Mouse (Mus musculus) CH12.LX (cell line): ENCODE results near the gene Dennd5b. TPM values are rescaled to one million over a fixed set of nuclear protein-coding genes. Genes with fewer than 3 reads are reported as not detected.
"Not testable (repeated sequence)": the region's sequence is repeated elsewhere in the genome, so short reads cannot be mapped to it uniquely, and the experiment has no call there.

Experiments used
- DNase-seq: peaks from one replicate; pipeline ENCODE4 v3.0.0-alpha.2; 2013; ENCODE audit errors: extremely low read depth
- H3K27ac ChIP-seq: 2 replicates; pipeline ENCODE4 v1.5.1; 2012; ENCODE audit warnings: low read depth, mild to moderate bottlenecking, control low read depth, moderate library complexity; ENCODE audit not compliant: insufficient read depth
- H3K27me3 ChIP-seq: replicated peaks from 2 replicates; pipeline ENCODE3; 2012; ENCODE audit warnings: inconsistent platforms
- H3K36me3 ChIP-seq, 2 experiments: replicated peaks in 1 of 2; 2 replicates each; pipeline versions ENCODE3 to v1.6.1; 2012; ENCODE audit warnings: inconsistent platforms in 1 of 2, low read length in 1 of 2, mild to moderate bottlenecking in 1 of 2, mixed read lengths in 1 of 2, moderate library complexity in 1 of 2; ENCODE audit not compliant: control insufficient read depth in 1 of 2, insufficient read depth in 1 of 2
- H3K4me1 ChIP-seq, 2 experiments: 2 replicates each; pipeline ENCODE4 v1.6.1; 2012; ENCODE audit warnings: inconsistent platforms in 1 of 2, moderate library complexity in 1 of 2; ENCODE audit not compliant: insufficient read depth in 2 of 2, control insufficient read depth in 1 of 2
- H3K4me2 ChIP-seq: 2 replicates; pipeline ENCODE4 v1.6.1; 2012; ENCODE audit warnings: low read depth, mild to moderate bottlenecking, control low read depth; ENCODE audit not compliant: poor library complexity, insufficient read depth, severe bottlenecking
- H3K4me3 ChIP-seq, 3 experiments: fragments of 150-350 bp in 1 of 3; sonication (generic) in 1 of 3; replicated peaks in 1 of 3; 2 replicates each; pipeline versions ENCODE3 to v1.5.1; 2011 to 2012; ENCODE audit warnings: low read depth in 2 of 3, low read length in 2 of 3, mild to moderate bottlenecking in 2 of 3, moderate library complexity in 2 of 3, control low read depth in 1 of 3, improper control_type of control experiment in 1 of 3, inconsistent platforms in 1 of 3, mixed read lengths in 1 of 3; ENCODE audit not compliant: poor library complexity in 1 of 3
- H3K79me2 ChIP-seq: replicated peaks from 2 replicates; pipeline ENCODE4 v1.6.1; 2012; ENCODE audit warnings: mild to moderate bottlenecking, moderate library complexity; ENCODE audit not compliant: control insufficient read depth, poor library complexity, insufficient read depth, severe bottlenecking; ENCODE audit errors: extremely low read depth
- H3K9ac ChIP-seq: 2 replicates; pipeline ENCODE4 v1.6.1; 2012; ENCODE audit warnings: low read depth, mild to moderate bottlenecking, control low read depth, moderate library complexity; ENCODE audit not compliant: insufficient read depth
- H3K9me3 ChIP-seq: replicated peaks from 2 replicates; pipeline ENCODE3; 2012; ENCODE audit warnings: low read length, inconsistent platforms, mixed read lengths
- CHD1 ChIP-seq: IDR thresholded peaks from 2 replicates; pipeline ENCODE4 v1.6.1; 2012; ENCODE audit warnings: low read depth, low read length, improper control_type of control experiment, inconsistent platforms
- E2F4 ChIP-seq: IDR thresholded peaks from 2 replicates; pipeline ENCODE4 v1.6.1; 2011; ENCODE audit warnings: low read depth, low read length, improper control_type of control experiment; ENCODE audit not compliant: insufficient replicate concordance
- ETS1 ChIP-seq: conservative IDR thresholded peaks from 2 replicates; pipeline ENCODE4 v1.6.1; 2012; ENCODE audit warnings: low read depth, mild to moderate bottlenecking, inconsistent platforms, low read length, improper control_type of control experiment, moderate library complexity
- IRF4 ChIP-seq: IDR thresholded peaks from 2 replicates; pipeline ENCODE4 v1.6.1; 2014; ENCODE audit warnings: low read depth, mild to moderate bottlenecking, inconsistent platforms, low read length, improper control_type of control experiment
- JUND ChIP-seq: conservative IDR thresholded peaks from 2 replicates; pipeline ENCODE4 v1.6.1; 2011; ENCODE audit warnings: low read depth, low read length, improper control_type of control experiment
- MAX ChIP-seq: IDR thresholded peaks from 2 replicates; pipeline ENCODE4 v1.6.1; 2011; ENCODE audit warnings: low read length, improper control_type of control experiment
- MEF2A ChIP-seq: IDR thresholded peaks from 2 replicates; pipeline ENCODE4 v1.6.1; 2014; ENCODE audit warnings: low read depth, mild to moderate bottlenecking, inconsistent platforms, low read length, improper control_type of control experiment, borderline replicate concordance
- NELFE ChIP-seq: IDR thresholded peaks from 2 replicates; pipeline ENCODE4 v1.6.1; 2011; ENCODE audit warnings: low read depth, low read length, improper control_type of control experiment
- POLR2AphosphoS2 ChIP-seq: IDR thresholded peaks from 2 replicates; pipeline ENCODE4 v1.6.1; 2011; ENCODE audit warnings: low read depth, low read length, improper control_type of control experiment
- RCOR1 ChIP-seq: conservative IDR thresholded peaks from 2 replicates; pipeline ENCODE4 v1.6.1; 2012; ENCODE audit warnings: low read depth, mild to moderate bottlenecking, inconsistent platforms, low read length, improper control_type of control experiment
- SIN3A ChIP-seq: IDR thresholded peaks from 2 replicates; pipeline ENCODE4 v1.6.1; 2012; ENCODE audit warnings: low read length, improper control_type of control experiment, inconsistent platforms
- SMC3 ChIP-seq: IDR thresholded peaks from 2 replicates; pipeline ENCODE4 v1.6.1; 2011; ENCODE audit warnings: low read depth, low read length, improper control_type of control experiment
- TBP ChIP-seq: conservative IDR thresholded peaks from 2 replicates; pipeline ENCODE4 v1.6.1; 2011; ENCODE audit warnings: low read depth, low read length, improper control_type of control experiment
- UBTF ChIP-seq: IDR thresholded peaks from 2 replicates; pipeline ENCODE4 v1.6.1; 2012; ENCODE audit warnings: low read depth, mild to moderate bottlenecking, inconsistent platforms, low read length, improper control_type of control experiment, moderate library complexity
- USF1 ChIP-seq: IDR thresholded peaks from 2 replicates; pipeline ENCODE4 v1.6.1; 2014; ENCODE audit warnings: low read depth, mild to moderate bottlenecking, inconsistent platforms, low read length, improper control_type of control experiment
- USF2 ChIP-seq: conservative IDR thresholded peaks from 2 replicates; pipeline ENCODE4 v1.6.1; 2011; ENCODE audit warnings: low read depth, low read length, improper control_type of control experiment
- ZKSCAN1 ChIP-seq: IDR thresholded peaks from 2 replicates; pipeline ENCODE4 v1.6.1; 2012; ENCODE audit warnings: low read depth, inconsistent platforms, low read length, improper control_type of control experiment, borderline replicate concordance
- ZMIZ1 ChIP-seq: IDR thresholded peaks from 2 replicates; pipeline ENCODE4 v1.6.1; 2012; ENCODE audit warnings: low read depth, mild to moderate bottlenecking, inconsistent platforms, low read length, improper control_type of control experiment
- ZNF384 ChIP-seq: IDR thresholded peaks from 2 replicates; pipeline ENCODE4 v1.6.1; 2012; ENCODE audit warnings: low read depth, low read length, improper control_type of control experiment, inconsistent platforms
- dilution Hi-C: fragments of 300-500 bp; cut with MboI; formaldehyde crosslinking; loops from 2 replicates; pipeline ENCODE4 v1.14.3; 2020; ENCODE audit warnings: low sequenced_read_pairs; ENCODE audit not compliant: extremely low pct_unique_long_range_greater_than_20kb, extremely low pct_ligation_motif_present
- in situ Hi-C: fragments of 300-500 bp; cut with MboI; formaldehyde crosslinking; loops from 3 replicates; pipeline ENCODE4 v1.14.3; 2019; ENCODE audit warnings: low sequenced_read_pairs, low pct_ligation_motif_present, low pct_unique_long_range_greater_than_20kb, mixed read lengths
- polyA plus RNA-seq: library from polyadenylated mRNA; unstranded; fragments of >175 nt; gene quantifications from 2 replicates; pipeline ENCODE4 v1.2.1, GENCODE M21; 2012; ENCODE audit warnings: low read depth; ENCODE audit not compliant: insufficient read length
- total RNA-seq, 2 experiments: library from RNA; depleted of rRNA; stranded (reverse); fragments of 300-350 nt in 1 of 2; fragments of >200 nt in 1 of 2; gene quantifications; 2 replicates each; pipeline ENCODE4 v1.2.3; 2012 to 2014

Dennd5b gene
- total and polyA plus RNA-seq, 3 experiments: 1.6 to 3.1 (median 2.2) TPM

- dilution Hi-C loops: no loop called here
- Histone ChIP-seq H3K4me3 (no peak overlapping the region), H3K27ac (no peak overlapping the region)
Measured at GRCm38 (mm10) chr6:148991660-148992372, 109.7 kb downstream of the Dennd5b start.

GRCm38 (mm10) chr6:148989792-148990491 is 111.5 kb downstream of the Dennd5b start:
- H3K79me2 ChIP-seq, DNase-seq, H3K4me2 ChIP-seq, H3K4me3 ChIP-seq, H3K36me3 ChIP-seq, H3K9me3 ChIP-seq, H3K27ac ChIP-seq, H3K27me3 ChIP-seq, dilution Hi-C loops, H3K9ac ChIP-seq, in situ Hi-C loops: not testable (repeated sequence)
- TF ChIP-seq TBP: peak; percentile 76
- peaks cover 5 to 22% of the 10 kb centered on the region in 2 experiments; a peak in 3 of 4 replicates for H3K4me1 ChIP-seq

More at GRCm38 (mm10) chr6:148991660-148992372, 109.7 kb downstream of the Dennd5b start:
- no peak for DNase-seq
- no peaks in the 10 kb centered on the region for H3K79me2 ChIP-seq
- no peaks in the 10 kb centered on the region for H3K36me3 ChIP-seq
- H3K4me1 ChIP-seq: peaks cover 0 to 8% of the 10 kb centered on the region in 2 experiments; a peak in 2 of 4 replicates
- no peak overlapping the region for H3K9ac ChIP-seq
- no peak for TF ChIP-seq ZKSCAN1
- TF ChIP-seq JUND: no peak
- TF ChIP-seq NELFE: no peak
- TF ChIP-seq ETS1: no peak
- no peak for TF ChIP-seq SIN3A
- no peak for TF ChIP-seq ZMIZ1
- TF ChIP-seq E2F4: no peak
- TF ChIP-seq USF1: no peak
- no peak for TF ChIP-seq UBTF
- TF ChIP-seq MAX: no peak
- TF ChIP-seq ZNF384: no peak
- no peak for TF ChIP-seq MEF2A
- no peak for TF ChIP-seq SMC3
- TF ChIP-seq POLR2AphosphoS2: no peak
- no peak for TF ChIP-seq CHD1
- TF ChIP-seq USF2: no peak
- TF ChIP-seq IRF4: no peak
- no peak for TF ChIP-seq RCOR1
- in situ Hi-C loops: no loop called here
- H3K9me3 ChIP-seq: no peaks in the 10 kb centered on the region
- no peaks in the 10 kb centered on the region for H3K27me3 ChIP-seq
- no peak overlapping the region for H3K4me2 ChIP-seq
